In genomic region chr8:92013183-92013582, GRCm38 (mm10) we compare ENCODE assay signal across 19 mouse cellular contexts.
DNase-seq lines count a peak whose midpoint lies in the region; ATAC-seq and TF ChIP-seq lines count a peak whose summit lies in the region.
"Had no signal": no experiment of that assay in that cellular context is flagged by ENCODE, and none has a peak within 500 bp of the region (broad histone marks: within the 10 kb centered on the region; RNA-seq: fewer than 3 reads in every experiment).

No protein-coding gene starts in this region.

- no peak overlapping the region for H3K27ac ChIP-seq in forebrain, postnatal 0 days (ENCODE audit: low read depth, low read length)
- H3K27ac ChIP-seq in forebrain, embryonic 11.5 days (ENCODE audit: low read depth, low read length) = no peak overlapping the region
- H3K27ac ChIP-seq in kidney, postnatal 0 days = no peak overlapping the region
- H3K27ac ChIP-seq in lung, embryonic 14.5 days (ENCODE audit: low read depth) = no peak overlapping the region
- H3K27ac ChIP-seq: embryonic facial prominence, embryonic 13.5 days; forebrain, embryonic 15.5 days; heart, embryonic 13.5 days; kidney, embryonic 15.5 days had no signal

- H3K4me1 ChIP-seq in forebrain, postnatal 0 days (ENCODE audit: insufficient read depth) = no peaks in the 10 kb centered on the region
- no peaks in the 10 kb centered on the region for H3K4me1 ChIP-seq in forebrain, embryonic 11.5 days (replicated peaks; ENCODE audit: control insufficient read depth, insufficient read depth, low read length)
- no peaks in the 10 kb centered on the region for H3K4me1 ChIP-seq in kidney, postnatal 0 days (replicated peaks; ENCODE audit: insufficient read depth, low read length)
- H3K4me1 ChIP-seq in lung, embryonic 14.5 days (ENCODE audit: insufficient read depth) = no peaks in the 10 kb centered on the region
- H3K4me1 ChIP-seq: forebrain, embryonic 15.5 days; heart, embryonic 13.5 days; megakaryocyte, embryonic 14.5 days had no signal

- no peaks in the 10 kb centered on the region for H3K9me3 ChIP-seq in forebrain, postnatal 0 days (ENCODE audit: low read length)
- H3K9me3 ChIP-seq in forebrain, embryonic 11.5 days (ENCODE audit: control insufficient read depth, low read length) = no peaks in the 10 kb centered on the region
- H3K9me3 ChIP-seq in kidney, postnatal 0 days (replicated peaks; ENCODE audit: low read length) = no peaks in the 10 kb centered on the region
- H3K9me3 ChIP-seq in lung, embryonic 14.5 days (ENCODE audit: low read depth, low read length) = no peaks in the 10 kb centered on the region
- H3K9me3 ChIP-seq: embryonic facial prominence, embryonic 13.5 days; forebrain, embryonic 15.5 days; heart, embryonic 13.5 days; kidney, embryonic 15.5 days had no signal

- ATAC-seq in forebrain, postnatal 0 days = no peak
- no peak for ATAC-seq in forebrain, embryonic 11.5 days (replicated peaks; ENCODE audit: low FRiP score)
- no peak for ATAC-seq in kidney, postnatal 0 days (replicated peaks; ENCODE audit: low FRiP score, low read depth)
- no peak for ATAC-seq in lung, embryonic 14.5 days (ENCODE audit: insufficient read depth)
- no peak for ATAC-seq in Patski
- ATAC-seq: CD4-positive, CD25-positive, alpha-beta regulatory T cell, adult 4 months; forebrain, embryonic 15.5 days had no signal

- CTCF ChIA-PET in Patski (lab: Charles Lee) = interaction anchor here (0.9 to 2.3 kb wide), 2 partner anchors 21 kb away, joined by 3 to 5 read pairs; no protein-coding TSS in a partner anchor

- no peaks in the 10 kb centered on the region for H3K36me3 ChIP-seq in forebrain, postnatal 0 days (ENCODE audit: insufficient read depth)
- no peaks in the 10 kb centered on the region for H3K36me3 ChIP-seq in forebrain, embryonic 11.5 days (ENCODE audit: control insufficient read depth, insufficient read depth, low read length)
- no peaks in the 10 kb centered on the region for H3K36me3 ChIP-seq in kidney, postnatal 0 days (ENCODE audit: insufficient read depth, low read length)
- H3K36me3 ChIP-seq in lung, embryonic 14.5 days (ENCODE audit: insufficient read depth) = no peaks in the 10 kb centered on the region
- H3K36me3 ChIP-seq: embryonic facial prominence, embryonic 13.5 days; forebrain, embryonic 15.5 days; heart, embryonic 13.5 days; kidney, embryonic 15.5 days had no signal

- H3K4me3 ChIP-seq in forebrain, postnatal 0 days (ENCODE audit: low read depth, low read length) = no peak overlapping the region
- H3K4me3 ChIP-seq in forebrain, embryonic 11.5 days (ENCODE audit: low read depth, low read length) = no peak overlapping the region
- H3K4me3 ChIP-seq in kidney, postnatal 0 days (replicated peaks; ENCODE audit: low read depth, low read length) = no peak overlapping the region
- no peak overlapping the region for H3K4me3 ChIP-seq in lung, embryonic 14.5 days (ENCODE audit: low read depth, low read length)
- H3K4me3 ChIP-seq: embryonic facial prominence, embryonic 13.5 days; forebrain, embryonic 15.5 days; heart, embryonic 13.5 days; kidney, embryonic 15.5 days; megakaryocyte, embryonic 14.5 days had no signal

- DNase-seq in forebrain, postnatal 0 days = no peak
- DNase-seq in forebrain, embryonic 11.5 days (ENCODE audit: low spot score) = no peak
- DNase-seq in kidney, postnatal 0 days (ENCODE audit: low spot score) = no peak
- DNase-seq in kidney, adult 11 months = no peak
- DNase-seq in lung, embryonic 14.5 days = peak; percentile 54
- DNase-seq in lung, postnatal 25 days (ENCODE audit: low spot score) = no peak
- DNase-seq in Patski (ENCODE audit: low read depth, low spot score) = no peak
- DNase-seq in c-Kit-positive CD71-positive TER-119-positive erythroid progenitor cells, embryonic 14.5 days (ENCODE audit: low spot score) = no peak
- DNase-seq: cerebellum, adult 9-11 months; heart, postnatal 36 days; midbrain, embryonic 14.5 days; right cerebral cortex, postnatal 14 days; spleen, adult 18-20 months had no signal

- TF ChIP-seq CTCF in forebrain, postnatal 0 days (IDR thresholded peaks at IDR 0.05; ENCODE audit: low read depth) = peak; percentile 51
- peak; percentile 64; the same call in 1 of the 2 replicates for TF ChIP-seq CTCF in kidney, postnatal 0 days (IDR thresholded peaks at IDR 0.05; ENCODE audit: low read depth)
- peak; percentile 61 for TF ChIP-seq CTCF in lung, embryonic 14.5 days (IDR thresholded peaks at IDR 0.05; ENCODE audit: low read depth)
- TF ChIP-seq CTCF in Patski (IDR thresholded peaks at IDR 0.05) = peak; percentile 64

- POLR2A ChIA-PET in Patski (lab: Charles Lee) = no interaction called here

- H3K9ac ChIP-seq in forebrain, postnatal 0 days = no peak overlapping the region
- H3K9ac ChIP-seq in forebrain, embryonic 11.5 days (ENCODE audit: low read length) = no peak overlapping the region
- H3K9ac ChIP-seq in kidney, postnatal 0 days (ENCODE audit: low read depth, low read length) = no peak overlapping the region
- no peak overlapping the region for H3K9ac ChIP-seq in lung, embryonic 14.5 days
- H3K9ac ChIP-seq: embryonic facial prominence, embryonic 13.5 days; forebrain, embryonic 15.5 days; heart, embryonic 13.5 days; kidney, embryonic 15.5 days had no signal

- in situ Hi-C loops in Patski (cut with MboI; ENCODE audit: low pct_unique_long_range_greater_than_20kb) = loop anchor here (5.0 to 25.0 kb wide), 4 partner anchors 216 to 626 kb away; partner anchors contain the start of gene Irx5

- H3K27me3 ChIP-seq in forebrain, postnatal 0 days (ENCODE audit: insufficient read depth, low read length) = no peaks in the 10 kb centered on the region
- H3K27me3 ChIP-seq in forebrain, embryonic 11.5 days (ENCODE audit: control insufficient read depth, insufficient read depth, low read length) = peaks cover 6% of the 10 kb centered on the region
- no peaks in the 10 kb centered on the region for H3K27me3 ChIP-seq in kidney, postnatal 0 days (ENCODE audit: insufficient read depth, low read length)
- H3K27me3 ChIP-seq in lung, embryonic 14.5 days (ENCODE audit: insufficient read depth, low read length) = no peaks in the 10 kb centered on the region
- H3K27me3 ChIP-seq in Patski = no peaks in the 10 kb centered on the region
- H3K27me3 ChIP-seq: megakaryocyte, embryonic 14.5 days had no signal

- H3K4me2 ChIP-seq in forebrain, postnatal 0 days (ENCODE audit: low read depth) = no peak overlapping the region
- no peak overlapping the region for H3K4me2 ChIP-seq in forebrain, embryonic 11.5 days (ENCODE audit: low read depth, low read length, severe bottlenecking)
- H3K4me2 ChIP-seq in kidney, postnatal 0 days (ENCODE audit: low read length) = no peak overlapping the region
- H3K4me2 ChIP-seq in lung, embryonic 14.5 days = no peak overlapping the region
- H3K4me2 ChIP-seq: embryonic facial prominence, embryonic 13.5 days; forebrain, embryonic 15.5 days; heart, embryonic 13.5 days; kidney, embryonic 15.5 days had no signal

- 51% methylated on average over 4 of the region's 4 CpGs for WGBS in forebrain, postnatal 0 days
- 59% methylated on average over 4 of the region's 4 CpGs for WGBS in forebrain, embryonic 11.5 days
- WGBS in kidney, postnatal 0 days = 50% methylated on average over 4 of the region's 4 CpGs
- WGBS in lung, embryonic 14.5 days = 50% methylated on average over 4 of the region's 4 CpGs
